Mouse (Mus musculus): ENCODE results near the gene Mydgf. TPM values are rescaled to one million over a fixed set of nuclear protein-coding genes. Genes with fewer than 3 reads are reported as not detected.

The Mydgf gene
- polyA plus RNA-seq, 1 experiment from 2014 or later, result 102 TPM

GRCm38 (mm10) chr17:56147420-56147819 lies 36.3 kb downstream of the Mydgf start:
- WGBS, result 57% methylated on average over 12 of the region's 12 CpGs

GRCm38 (mm10) chr17:56146131-56146530 lies 37.6 kb downstream of the Mydgf start:
- Histone ChIP-seq H3K4me2 (no peak overlapping the region), H3K4me3 (ENCODE audit: low read depth, low read length) (no peak overlapping the region), H3K4me1 (replicated peaks; ENCODE audit: control insufficient read depth, insufficient read depth, low read length) (peaks cover 10% of the 10 kb centered on the region), H3K9me3 (ENCODE audit: control insufficient read depth, low read length) (no peaks in the 10 kb centered on the region), H3K9ac (ENCODE audit: low read depth, low read length) (no peak overlapping the region), H3K27ac (ENCODE audit: low read depth, low read length) (no peak overlapping the region), H3K27me3 (replicated peaks; ENCODE audit: control insufficient read depth, insufficient read depth, low read length) (peaks cover 91% of the 10 kb centered on the region), H3K36me3 (ENCODE audit: control insufficient read depth, insufficient read depth, low read length) (no peaks in the 10 kb centered on the region)
- DNase-seq (ENCODE audit: low spot score) (no peak), ATAC-seq (replicated peaks; ENCODE audit: low FRiP score) (no peak)
- 23% methylated on average over 9 of the region's 9 CpGs for WGBS

More at GRCm38 (mm10) chr17:56147420-56147819, 36.3 kb downstream of the Mydgf start:
- H3K27me3 ChIP-seq (replicated peaks; ENCODE audit: control insufficient read depth, insufficient read depth, low read length), result peaks cover 78% of the 10 kb centered on the region
- DNase-seq (ENCODE audit: low spot score) (no peak), ATAC-seq (replicated peaks; ENCODE audit: low FRiP score) (no peak)
- H3K9ac ChIP-seq (ENCODE audit: low read depth, low read length), result no peak overlapping the region
- H3K4me1 ChIP-seq (replicated peaks; ENCODE audit: control insufficient read depth, insufficient read depth, low read length), result no peaks in the 10 kb centered on the region
- no peak overlapping the region for H3K27ac ChIP-seq (ENCODE audit: low read depth, low read length)
- no peak overlapping the region for H3K4me2 ChIP-seq
- no peaks in the 10 kb centered on the region for H3K36me3 ChIP-seq (ENCODE audit: control insufficient read depth, insufficient read depth, low read length)
- no peaks in the 10 kb centered on the region for H3K9me3 ChIP-seq (ENCODE audit: control insufficient read depth, low read length)
- no peak overlapping the region for H3K4me3 ChIP-seq (ENCODE audit: low read depth, low read length)

GRCm38 (mm10) chr17:56144546-56144945 lies 39.2 kb downstream of the Mydgf start:
- DNase-seq (ENCODE audit: low spot score) (no peak), ATAC-seq (replicated peaks; ENCODE audit: low FRiP score) (no peak)
- 68% methylated on average over 9 of the region's 9 CpGs for WGBS
- H3K9ac ChIP-seq (ENCODE audit: low read depth, low read length), result no peak overlapping the region
- no peak overlapping the region for H3K4me2 ChIP-seq
- no peaks in the 10 kb centered on the region for H3K36me3 ChIP-seq (ENCODE audit: control insufficient read depth, insufficient read depth, low read length)
- peaks cover 96% of the 10 kb centered on the region for H3K27me3 ChIP-seq (replicated peaks; ENCODE audit: control insufficient read depth, insufficient read depth, low read length)
- no peaks in the 10 kb centered on the region for H3K9me3 ChIP-seq (ENCODE audit: control insufficient read depth, low read length)
- no peak overlapping the region for H3K4me3 ChIP-seq (ENCODE audit: low read depth, low read length)
- H3K4me1 ChIP-seq (replicated peaks; ENCODE audit: control insufficient read depth, insufficient read depth, low read length), result peaks cover 13% of the 10 kb centered on the region
- H3K27ac ChIP-seq (ENCODE audit: low read depth, low read length), result no peak overlapping the region

- DNase-seq (ENCODE audit: low spot score), result no peak
- Histone ChIP-seq H3K27ac (ENCODE audit: low read depth, low read length) (no peak overlapping the region), H3K9ac (ENCODE audit: low read depth, low read length) (0 out of 2 replicates have a peak overlapping the region, but pooled peaks have one; percentile 14)
Measured at GRCm38 (mm10) chr17:56141702-56142605, 41.8 kb downstream of the Mydgf start.

GRCm38 (mm10) chr17:56139858-56140595 lies 43.7 kb downstream of the Mydgf start, which contains the start of gene Sema6b:
Gene Sema6b (minus strand): TSS chr17:56140343.
- Histone ChIP-seq H3K9ac (ENCODE audit: low read depth, low read length) (peak within 1 kb of the TSS; percentile 52), H3K27me3 (replicated peaks; ENCODE audit: control insufficient read depth, insufficient read depth, low read length) (peaks cover 67% of the 10 kb centered on the region), H3K4me3 (ENCODE audit: low read depth, low read length) (peak within 1 kb of the TSS; percentile 70), H3K4me1 (replicated peaks; ENCODE audit: control insufficient read depth, insufficient read depth, low read length) (peaks cover 21% of the 10 kb centered on the region), H3K9me3 (ENCODE audit: control insufficient read depth, low read length) (no peaks in the 10 kb centered on the region), H3K27ac (ENCODE audit: low read depth, low read length) (no peak within 1 kb of the TSS), H3K36me3 (ENCODE audit: control insufficient read depth, insufficient read depth, low read length) (no peaks in the 10 kb centered on the region), H3K4me2 (peak within 1 kb of the TSS; percentile 99)
- 2% methylated on average over 65 of the region's 79 CpGs for WGBS
- DNase-seq (ENCODE audit: low spot score) (peak; percentile 78), ATAC-seq (replicated peaks; ENCODE audit: low FRiP score) (peak; percentile 43)

More at GRCm38 (mm10) chr17:56141702-56142605, 41.8 kb downstream of the Mydgf start:
- Histone ChIP-seq H3K27me3 (replicated peaks; ENCODE audit: control insufficient read depth, insufficient read depth, low read length) (peaks cover 86% of the 10 kb centered on the region), H3K36me3 (ENCODE audit: control insufficient read depth, insufficient read depth, low read length) (no peaks in the 10 kb centered on the region), H3K4me2 (peak overlapping the region; percentile 76), H3K9me3 (ENCODE audit: control insufficient read depth, low read length) (no peaks in the 10 kb centered on the region), H3K4me3 (ENCODE audit: low read depth, low read length) (peak overlapping the region; percentile 42), H3K4me1 (replicated peaks; ENCODE audit: control insufficient read depth, insufficient read depth, low read length) (peaks cover 20% of the 10 kb centered on the region)
- 1% methylated on average over 43 of the region's 47 CpGs for WGBS
- ATAC-seq (replicated peaks; ENCODE audit: low FRiP score), result no peak; the same call in 1 of the 2 replicates

- H3K27ac ChIP-seq (ENCODE audit: low read depth, low read length), result no peak overlapping the region
- no peak for DNase-seq (ENCODE audit: low spot score)
- WGBS, result 9% methylated on average over 17 of the region's 21 CpGs
- H3K36me3 ChIP-seq (ENCODE audit: control insufficient read depth, insufficient read depth, low read length), result no peaks in the 10 kb centered on the region
- peak overlapping the region; percentile 52 for H3K9ac ChIP-seq (ENCODE audit: low read depth, low read length)
- H3K4me3 ChIP-seq (ENCODE audit: low read depth, low read length), result peak overlapping the region; percentile 70
- H3K4me2 ChIP-seq, result peak overlapping the region; percentile 99
- no peak; the same call in 1 of the 2 replicates for ATAC-seq (replicated peaks; ENCODE audit: low FRiP score)
- peaks cover 60% of the 10 kb centered on the region for H3K27me3 ChIP-seq (replicated peaks; ENCODE audit: control insufficient read depth, insufficient read depth, low read length)
- peaks cover 28% of the 10 kb centered on the region for H3K4me1 ChIP-seq (replicated peaks; ENCODE audit: control insufficient read depth, insufficient read depth, low read length)
- no peaks in the 10 kb centered on the region for H3K9me3 ChIP-seq (ENCODE audit: control insufficient read depth, low read length)
Measured at GRCm38 (mm10) chr17:56139355-56139754, 44.4 kb downstream of the Mydgf start.

- Histone ChIP-seq H3K4me3 (ENCODE audit: low read depth, low read length) (no peak overlapping the region), H3K4me1 (replicated peaks; ENCODE audit: control insufficient read depth, insufficient read depth, low read length) (peaks cover 40% of the 10 kb centered on the region), H3K9me3 (ENCODE audit: control insufficient read depth, low read length) (no peaks in the 10 kb centered on the region), H3K9ac (ENCODE audit: low read depth, low read length) (no peak overlapping the region), H3K36me3 (ENCODE audit: control insufficient read depth, insufficient read depth, low read length) (no peaks in the 10 kb centered on the region), H3K27me3 (replicated peaks; ENCODE audit: control insufficient read depth, insufficient read depth, low read length) (peaks cover 47% of the 10 kb centered on the region), H3K4me2 (peak overlapping the region; percentile 3), H3K27ac (ENCODE audit: low read depth, low read length) (no peak overlapping the region)
- no peak for ATAC-seq (replicated peaks; ENCODE audit: low FRiP score)
- WGBS, result 23% methylated on average over 25 of the region's 25 CpGs
- DNase-seq (ENCODE audit: low spot score), result no peak
Measured at GRCm38 (mm10) chr17:56137839-56138613, 45.7 kb downstream of the Mydgf start.

- DNase-seq (ENCODE audit: low spot score) (no peak), ATAC-seq (replicated peaks; ENCODE audit: low FRiP score) (no peak)
- Histone ChIP-seq H3K4me1 (replicated peaks; ENCODE audit: control insufficient read depth, insufficient read depth, low read length) (peaks cover 32% of the 10 kb centered on the region), H3K9me3 (ENCODE audit: control insufficient read depth, low read length) (no peaks in the 10 kb centered on the region), H3K36me3 (ENCODE audit: control insufficient read depth, insufficient read depth, low read length) (no peaks in the 10 kb centered on the region), H3K4me3 (ENCODE audit: low read depth, low read length) (no peak overlapping the region), H3K9ac (ENCODE audit: low read depth, low read length) (no peak overlapping the region), H3K4me2 (no peak overlapping the region), H3K27ac (ENCODE audit: low read depth, low read length) (no peak overlapping the region), H3K27me3 (replicated peaks; ENCODE audit: control insufficient read depth, insufficient read depth, low read length) (peaks cover 33% of the 10 kb centered on the region)
- WGBS, result 69% methylated on average over 7 of the region's 7 CpGs
Measured at GRCm38 (mm10) chr17:56136558-56136957, 47.2 kb downstream of the Mydgf start.
